Mouse (Mus musculus) Patski (cell line): ENCODE results near the gene Dnase2a. TPM values are rescaled to one million over a fixed set of nuclear protein-coding genes. Genes with fewer than 3 reads are reported as not detected.

ENCODE experiments used
- ATAC-seq: fragments of 100-300 bp; one replicate; pipeline ENCODE4 v1.8.0; 2021
- CTCF ChIA-PET: fragments of 350-600 bp; sonication (Branson Sonifier 250); formaldehyde crosslinking; loops from one replicate; lab custom pipeline; 2022; ENCODE audit warnings: inconsistent platforms; lab: Charles Lee
- POLR2A ChIA-PET: fragments of 350-600 bp; sonication (Branson Sonifier 250); formaldehyde crosslinking; loops from one replicate; lab custom pipeline; 2022; ENCODE audit warnings: antibody characterized with exemption, inconsistent platforms; lab: Charles Lee
- DNase-seq: peaks from one replicate; pipeline ENCODE4 v3.0.0-alpha.2; 2011; ENCODE audit warnings: low read depth, low spot score
- H3K27me3 ChIP-seq: fragments of 371-371 bp; one replicate; pipeline ENCODE4 v1.5.1; 2021
- CTCF ChIP-seq: fragments of 100-300 bp; IDR thresholded peaks from one replicate; pipeline ENCODE4 v1.5.1; 2021
- in situ Hi-C: fragments of 300-500 bp; cut with MboI; formaldehyde crosslinking; loops from 3 replicates; pipeline ENCODE4 v1.11.1; 2018; ENCODE audit warnings: low pct_unique_long_range_greater_than_20kb, mixed read lengths
- polyA plus RNA-seq: library from polyadenylated mRNA; unstranded; gene quantifications from one replicate; pipeline ENCODE4 v1.2.3, GENCODE M21; 2021

The Dnase2a gene
- polyA plus RNA-seq, 1 experiment from 2014 or later, result 25.9 TPM

DNA sequence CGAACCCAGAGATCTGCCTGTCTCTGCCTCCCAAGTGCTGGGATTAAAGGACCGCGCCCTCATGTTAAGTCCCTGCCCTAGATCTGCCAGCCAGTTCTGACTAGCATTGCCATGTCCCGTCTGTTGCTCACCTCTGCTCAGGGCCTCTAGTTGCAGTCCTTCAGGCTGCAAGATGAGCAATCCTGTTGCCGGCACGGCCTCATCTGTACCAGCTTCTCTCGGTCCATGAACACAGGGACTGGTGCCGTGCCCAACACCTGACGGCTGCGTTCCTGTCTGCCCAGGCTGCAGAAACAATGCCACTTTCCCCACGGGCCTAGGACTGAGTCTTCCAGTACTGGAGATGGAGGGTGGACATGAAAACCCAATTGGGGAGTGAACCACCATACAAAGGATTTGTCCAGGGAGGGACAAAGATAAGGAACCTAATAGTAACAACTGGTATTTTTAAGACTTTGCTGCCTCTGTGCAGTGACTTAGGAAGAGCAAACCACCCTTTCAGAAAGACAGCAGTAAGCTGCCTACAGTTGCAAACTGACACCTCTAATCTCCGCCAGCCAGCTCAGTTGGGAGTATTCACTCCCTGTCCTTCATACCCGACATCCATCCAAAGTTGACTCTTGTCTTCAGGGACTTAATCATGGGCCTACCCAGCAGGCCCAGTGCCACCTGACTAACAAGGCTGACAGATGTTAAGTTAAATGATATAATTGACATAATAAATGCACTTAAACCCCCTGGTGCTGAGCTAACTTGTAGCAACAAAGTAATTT is 59.4 kb downstream of the Dnase2a start:
- POLR2A ChIA-PET, result interaction anchor here (0.8 to 2.9 kb wide), 6 partner anchors 8 to 22 kb away, joined by 3 to 17 read pairs (median 6); partner anchors contain the start of gene Junb
- H3K27me3 ChIP-seq, result no peaks in the 10 kb centered on the region
- ATAC-seq, result no peak
- no peak for DNase-seq
- CTCF ChIA-PET, result interaction anchor here (0.9 kb wide), 1 partner anchor 22 kb away, joined by 3 read pairs; no protein-coding TSS in a partner anchor
- TF ChIP-seq CTCF, result no peak
- in situ Hi-C loops, result no loop called here

DNA sequence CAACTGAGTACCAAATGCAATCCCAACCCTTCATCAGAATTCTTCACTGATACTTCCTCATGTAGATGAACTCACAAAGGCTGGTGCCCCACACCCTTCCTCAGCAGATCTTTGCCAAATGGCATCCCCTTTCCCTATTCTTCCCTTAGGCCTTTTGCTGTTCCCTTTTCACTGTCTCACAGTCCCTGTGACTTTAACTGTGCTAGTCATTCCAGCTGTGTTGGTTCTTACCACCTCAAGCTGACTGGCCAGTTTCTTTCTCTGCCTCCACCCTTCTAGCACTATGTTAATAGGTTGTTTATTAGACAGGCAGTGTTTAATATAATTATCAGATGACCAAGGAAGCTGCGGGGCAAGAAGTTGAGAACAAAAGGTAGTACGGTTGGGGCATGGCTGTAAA is 60.3 kb downstream of the Dnase2a start:
- POLR2A ChIA-PET, result interaction anchor here (1.0 to 2.7 kb wide), 5 partner anchors 9 to 44 kb away, joined by 3 to 15 read pairs (median 8); no protein-coding TSS in a partner anchor
- CTCF ChIA-PET, result interaction anchor here (0.9 to 13.4 kb wide), 3 partner anchors 21 to 41 kb away, joined by 3 to 351 read pairs (median 3); partner anchors contain the start of gene Hook2
- TF ChIP-seq CTCF, result no peak
- DNase-seq, result no peak
- in situ Hi-C loops, result no loop called here
- no peak for ATAC-seq
- no peaks in the 10 kb centered on the region for H3K27me3 ChIP-seq

- ChIA-PET POLR2A (interaction anchor here (1.0 to 2.7 kb wide), 8 partner anchors 8 to 44 kb away, joined by 3 to 15 read pairs (median 6); partner anchors contain the start of gene Hook2), CTCF (interaction anchor here (1.0 to 13.4 kb wide), 2 partner anchors 21 to 41 kb away, joined by 3 to 351 read pairs; partner anchors contain the start of gene Hook2)
- H3K27me3 ChIP-seq, result no peaks in the 10 kb centered on the region
- ATAC-seq (peak; percentile 10), DNase-seq (no peak)
- TF ChIP-seq CTCF, result no peak
- in situ Hi-C loops, result no loop called here
These were observed 61.1 kb downstream of the Dnase2a start, which contains the start of the genes Gm49661, Prdx2 and Rnaseh2a for GRCm38 (mm10) chr8:84969241-84970134. Gm49661 (minus strand) TSS chr8:84969433. Prdx2 (plus strand) TSS chr8:84969587. Rnaseh2a (minus strand) TSS chr8:84969767.

DNA sequence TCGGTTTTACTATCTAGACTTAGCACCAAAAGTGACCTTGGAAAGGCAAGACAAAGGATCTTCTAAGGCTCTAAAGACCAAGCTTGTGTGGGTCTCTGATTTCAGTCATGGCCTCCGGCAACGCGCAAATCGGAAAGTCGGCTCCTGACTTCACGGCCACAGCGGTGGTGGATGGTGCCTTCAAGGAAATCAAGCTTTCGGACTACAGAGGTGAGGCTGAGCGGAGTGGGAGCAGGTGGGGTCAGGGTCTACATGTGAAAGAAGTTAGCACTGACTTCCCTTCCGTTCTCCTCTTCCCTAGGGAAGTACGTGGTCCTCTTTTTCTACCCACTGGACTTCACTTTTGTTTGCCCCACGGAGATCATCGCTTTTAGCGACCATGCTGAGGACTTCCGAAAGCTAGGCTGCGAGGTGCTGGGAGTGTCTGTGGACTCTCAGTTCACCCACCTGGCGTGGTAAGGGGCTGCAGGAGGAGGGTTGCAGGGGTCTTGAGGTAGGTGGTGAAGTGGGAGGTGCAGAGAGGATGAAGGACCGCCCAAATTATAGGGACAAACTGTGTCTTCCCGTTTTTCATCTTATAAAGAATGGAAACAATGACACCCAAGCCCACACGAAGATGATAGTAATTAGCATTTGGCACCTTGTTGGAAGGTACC is 61.9 kb downstream of the Dnase2a start:
- CTCF ChIA-PET, result interaction anchor here (13.4 kb wide), 1 partner anchor 20 kb away, joined by 351 read pairs; the partner anchor contains the start of gene Hook2
- no peak for DNase-seq
- in situ Hi-C loops, result no loop called here
- TF ChIP-seq CTCF, result no peak
- H3K27me3 ChIP-seq, result no peaks in the 10 kb centered on the region
- ATAC-seq, result no peak
- POLR2A ChIA-PET, result interaction anchor here (1.5 to 2.7 kb wide), 5 partner anchors 10 to 20 kb away, joined by 5 to 15 read pairs (median 6); partner anchors contain the start of gene Hook2

- no peak for ATAC-seq
- no peaks in the 10 kb centered on the region for H3K27me3 ChIP-seq
- in situ Hi-C loops, result no loop called here
- DNase-seq, result no peak
- ChIA-PET POLR2A (interaction anchor here (1.5 to 2.0 kb wide), 3 partner anchors 11 to 19 kb away, joined by 5 to 6 read pairs (median 6); partner anchors contain the start of gene Hook2), CTCF (interaction anchor here (5.2 to 13.4 kb wide), 2 partner anchors 20 to 26 kb away, joined by 44 to 351 read pairs; partner anchors contain the start of gene Hook2)
- no peak for TF ChIP-seq CTCF
These were observed 62.6 kb downstream of the Dnase2a start for GRCm38 (mm10) chr8:84970913-84971312.

Other genes with a start within 250 kb of the Dnase2a start
- 113 TPM for gene Ier2, start 245.7 kb upstream of the Dnase2a start, polyA plus RNA-seq
- gene Trmt1, start 222.3 kb upstream of the Dnase2a start, polyA plus RNA-seq, result 106 TPM
- 109 TPM for gene Nacc1, start 220.7 kb upstream of the Dnase2a start, polyA plus RNA-seq
- gene Lyl1, start 207.1 kb upstream of the Dnase2a start, polyA plus RNA-seq, result 0.13 TPM
- gene G430095P16Rik, start 185.6 kb upstream of the Dnase2a start, polyA plus RNA-seq, result 1.4 TPM
- 32.5 TPM for gene Nfix, start 108.2 kb upstream of the Dnase2a start, polyA plus RNA-seq
- 12.5 TPM for gene Dand5, start 85.7 kb upstream of the Dnase2a start, polyA plus RNA-seq
- gene Gadd45gip1, start 77.0 kb upstream of the Dnase2a start, polyA plus RNA-seq, result 31.8 TPM
- gene Rad23a, start 67.9 kb upstream of the Dnase2a start, polyA plus RNA-seq, result 126 TPM
- gene Calr, start 61.6 kb upstream of the Dnase2a start, polyA plus RNA-seq, result 1,232 TPM
- 79.6 TPM for gene Farsa, start 51.6 kb upstream of the Dnase2a start, polyA plus RNA-seq
- 6.0 TPM for gene Syce2, start 36.4 kb upstream of the Dnase2a start, polyA plus RNA-seq
- 55.5 TPM for gene Gcdh, start 14.6 kb upstream of the Dnase2a start, polyA plus RNA-seq
- gene Klf1, start 6.6 kb upstream of the Dnase2a start, polyA plus RNA-seq, result 0.28 TPM
- gene Mast1, start 28.8 kb downstream of the Dnase2a start, polyA plus RNA-seq, result 0.60 TPM
- 0.22 TPM for gene Rtbdn, start 38.4 kb downstream of the Dnase2a start, polyA plus RNA-seq
- 6.4 TPM for gene Gm49661, start 60.9 kb downstream of the Dnase2a start, polyA plus RNA-seq
- 668 TPM for gene Prdx2, start 61.0 kb downstream of the Dnase2a start, polyA plus RNA-seq
- 91.5 TPM for gene Rnaseh2a, start 61.2 kb downstream of the Dnase2a start, polyA plus RNA-seq
- 280 TPM for gene Junb, start 70.2 kb downstream of the Dnase2a start, polyA plus RNA-seq
- gene Hook2, start 82.0 kb downstream of the Dnase2a start, polyA plus RNA-seq, result 33.0 TPM
- gene Best2, start 106.0 kb downstream of the Dnase2a start, polyA plus RNA-seq, result 0.05 TPM
- 159 TPM for gene Asna1, start 116.7 kb downstream of the Dnase2a start, polyA plus RNA-seq
- 152 TPM for gene Trir, start 118.3 kb downstream of the Dnase2a start, polyA plus RNA-seq
- 83.7 TPM for gene Tnpo2, start 128.4 kb downstream of the Dnase2a start, polyA plus RNA-seq
- gene Fbxw9, start 151.5 kb downstream of the Dnase2a start, polyA plus RNA-seq, result 32.7 TPM
- gene Gm5741, start 159.4 kb downstream of the Dnase2a start, polyA plus RNA-seq, result 0.21 TPM
- gene Dhps, start 163.2 kb downstream of the Dnase2a start, polyA plus RNA-seq, result 57.6 TPM
- gene Wdr83os, start 172.2 kb downstream of the Dnase2a start, polyA plus RNA-seq, result 104 TPM
- 30.4 TPM for gene Wdr83, start 172.7 kb downstream of the Dnase2a start, polyA plus RNA-seq
- 45.5 TPM for gene Man2b1, start 174.7 kb downstream of the Dnase2a start, polyA plus RNA-seq
- 2.2 TPM for gene Zfp791, start 214.5 kb downstream of the Dnase2a start, polyA plus RNA-seq
- 3.8 TPM for gene Cks1brt, start 243.4 kb downstream of the Dnase2a start, polyA plus RNA-seq